Mouse (Mus musculus): Measurements from ENCODE around the gene Gpr87.

Gpr87 gene

DNA sequence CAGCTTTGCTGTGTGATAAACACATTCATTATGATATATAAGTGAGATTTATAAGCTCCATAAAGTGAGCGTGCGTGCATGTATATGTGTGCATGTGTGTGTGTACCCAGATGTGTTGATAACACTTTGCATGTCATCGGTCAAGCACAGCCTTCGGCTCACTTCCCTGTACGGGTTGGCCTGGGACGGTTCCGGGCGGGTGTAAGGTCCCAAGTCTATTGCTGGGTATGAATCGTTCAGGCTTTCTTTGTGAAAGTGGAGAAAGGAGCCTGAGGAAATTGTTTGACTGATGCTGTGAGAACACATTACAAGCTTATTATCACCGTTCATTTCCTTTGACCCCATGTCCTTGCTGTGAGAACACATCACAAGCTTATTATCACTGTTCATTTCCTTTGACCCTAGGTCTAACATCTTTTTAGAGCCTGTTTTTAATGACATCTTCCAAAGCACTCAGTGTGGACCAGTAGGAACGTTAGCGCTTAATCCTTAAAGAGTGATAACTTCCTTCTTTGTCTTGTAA is 55.9 kb downstream of the Gpr87 start:
- no peak for DNase-seq (ENCODE audit: low read depth)

DNA sequence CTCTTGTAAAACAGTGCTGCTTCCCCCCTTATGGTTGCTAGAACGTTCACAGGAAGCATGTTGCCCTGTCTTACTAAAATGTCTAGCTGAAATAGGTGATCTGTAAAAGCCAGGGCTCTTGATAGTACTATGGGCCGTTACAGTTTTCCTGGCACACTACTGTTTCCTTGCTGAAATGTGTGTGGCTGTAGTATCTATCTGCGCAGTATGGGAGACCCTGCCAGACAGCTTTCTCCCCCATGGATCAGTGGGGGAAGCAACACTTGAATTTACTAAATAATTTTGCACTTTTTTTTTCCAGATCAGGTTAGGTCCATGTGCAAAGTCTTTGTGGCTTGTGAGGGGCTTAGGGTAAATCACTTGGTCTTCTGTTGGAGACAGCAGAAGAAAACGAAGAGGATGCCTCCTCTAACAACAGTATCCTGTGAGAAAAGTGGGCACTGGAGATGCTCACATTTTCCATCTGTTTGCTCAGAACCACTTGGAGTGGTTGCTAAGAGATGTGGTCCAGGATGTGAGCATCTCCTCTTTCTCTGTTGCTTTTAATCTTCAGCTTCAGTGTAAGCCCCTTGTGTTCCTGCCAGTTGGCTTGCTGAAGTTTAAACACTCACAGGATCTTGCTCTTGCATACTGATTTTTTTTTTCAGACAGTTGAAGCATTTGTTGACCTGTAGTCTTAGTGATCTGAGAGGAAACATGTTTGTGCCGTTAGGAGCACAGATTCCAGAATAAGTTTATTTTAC is 58.8 kb downstream of the Gpr87 start:
- DNase-seq (ENCODE audit: low read depth): no peak

DNA sequence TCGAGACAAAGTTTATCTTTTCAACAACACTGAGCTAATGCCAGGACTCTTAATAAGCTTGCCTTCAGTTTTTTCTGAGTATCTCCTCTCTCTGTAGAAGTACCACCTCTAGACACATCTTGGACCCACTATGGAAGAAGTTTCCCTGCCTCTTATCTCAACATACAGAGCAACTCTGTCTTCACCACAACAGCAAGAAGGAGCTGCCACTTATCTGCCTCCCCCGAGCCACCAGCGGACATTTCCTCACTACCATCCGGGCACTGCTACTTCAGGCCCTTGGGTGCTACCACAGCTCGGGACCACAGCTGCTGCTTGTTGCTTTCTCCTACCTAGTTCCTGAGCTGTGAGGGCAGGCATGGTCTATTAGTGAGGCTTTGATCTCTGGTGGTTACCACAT is 61.7 kb downstream of the Gpr87 start:
- no peak for DNase-seq (ENCODE audit: low read depth)

DNA sequence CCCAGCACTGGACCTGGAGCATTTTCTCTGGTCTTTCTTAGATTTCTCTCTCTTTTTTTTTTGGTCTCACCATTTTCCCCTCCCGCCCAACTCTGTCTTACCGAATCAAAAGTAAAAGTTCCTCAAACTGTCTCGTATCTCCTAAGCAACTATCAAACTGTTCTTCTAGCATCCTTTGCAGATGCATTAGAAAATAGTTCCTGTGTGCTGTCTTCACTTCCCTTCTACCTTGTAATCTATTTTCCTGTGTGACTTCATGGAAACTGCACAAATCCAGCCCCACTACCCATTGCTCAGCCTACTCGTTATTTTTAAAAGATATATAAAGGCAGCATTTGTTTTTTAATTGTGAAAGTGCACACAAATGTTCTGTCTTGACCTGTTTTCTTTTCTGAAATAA is 62.9 kb downstream of the Gpr87 start:
- no peak for DNase-seq (ENCODE audit: low read depth)

DNA sequence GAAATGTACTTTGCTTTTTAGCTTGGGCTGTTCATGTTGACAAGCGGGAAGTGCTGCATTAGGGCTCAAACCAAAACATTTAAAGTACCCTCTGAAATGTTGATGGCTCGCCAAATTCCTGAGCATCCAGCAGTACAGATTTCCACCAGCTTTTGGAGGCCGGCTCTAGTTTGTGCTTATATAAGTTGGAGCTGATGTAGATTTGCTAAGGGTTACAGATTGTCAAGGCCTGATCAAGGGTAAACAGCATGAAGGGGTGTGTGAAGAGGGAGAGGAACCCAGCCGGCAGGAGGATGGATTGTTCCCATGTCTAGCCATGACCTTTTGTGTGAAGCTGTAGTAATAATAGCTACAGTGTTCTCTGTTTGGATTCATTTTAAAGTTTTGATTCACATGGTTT is 63.8 kb downstream of the Gpr87 start:
- DNase-seq (ENCODE audit: low read depth): no peak

DNA sequence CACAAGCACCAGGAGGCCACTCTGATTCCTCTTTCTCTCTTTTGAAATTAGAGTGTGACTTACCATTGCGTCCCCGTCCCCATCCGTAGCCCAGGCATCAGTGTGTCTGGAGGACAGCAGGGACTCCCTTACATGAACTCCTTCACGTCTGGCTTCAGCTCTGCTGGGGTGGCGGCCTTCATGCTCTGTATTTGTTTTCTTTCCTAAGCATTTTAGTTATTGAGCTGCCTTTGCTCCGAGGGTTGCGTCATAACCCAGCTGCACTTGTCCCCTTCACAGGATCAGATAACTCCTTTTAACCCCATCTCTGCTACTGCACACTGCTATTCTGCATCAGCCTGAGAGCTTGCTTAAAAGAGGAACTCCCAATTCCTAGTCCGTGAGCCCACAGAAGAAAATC is 64.5 kb downstream of the Gpr87 start:
- DNase-seq (ENCODE audit: low read depth): no peak

DNA sequence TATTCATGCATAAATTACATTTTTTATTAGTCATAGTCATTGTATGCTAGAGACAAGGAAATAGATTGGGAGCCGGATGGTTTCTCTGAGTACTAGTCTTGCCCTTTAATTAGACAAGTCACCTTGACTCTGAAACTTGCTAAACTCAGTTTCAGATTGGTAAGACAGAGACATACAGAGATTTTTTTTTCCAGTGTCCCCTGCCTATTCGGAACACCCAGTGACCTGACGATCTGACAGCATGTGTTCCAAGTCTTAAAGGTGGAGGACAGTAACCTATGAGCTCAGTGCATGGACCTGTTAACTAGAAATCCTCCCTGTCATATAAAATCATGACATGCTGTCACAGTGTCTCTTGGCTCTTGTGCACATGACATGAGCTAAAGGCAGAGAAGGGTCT is 65.4 kb downstream of the Gpr87 start:
- DNase-seq (ENCODE audit: low read depth): no peak

Data from fibroblast of lung, adult 2 months (primary cell).